Mouse (Mus musculus) intestine, postnatal 0 days (tissue): ENCODE data around the gene Cd3eap. TPM values are rescaled to one million over a fixed set of nuclear protein-coding genes. Genes with fewer than 3 reads are reported as not detected.

ENCODE experiments used
- ATAC-seq: fragments of 200-750 bp; cut with Nextera tagmentation; 2 replicates; pipeline ENCODE4 v1.8.0; 2017; ENCODE audit warnings: mild to moderate bottlenecking, moderate TSS enrichment, moderate library complexity
- H3K27ac ChIP-seq: fragments of 300-500 bp; sonication (generic); 2 replicates; pipeline ENCODE4 v1.5.1; 2014; ENCODE audit warnings: mild to moderate bottlenecking, low read depth, low read length, moderate library complexity
- H3K27me3 ChIP-seq: fragments of 300-500 bp; sonication (generic); replicated peaks from 2 replicates; pipeline ENCODE4 v1.6.1; 2014; ENCODE audit warnings: low read length, mixed read lengths; ENCODE audit not compliant: control insufficient read depth, insufficient read depth
- H3K36me3 ChIP-seq: fragments of 300-500 bp; sonication (generic); 2 replicates; pipeline ENCODE4 v1.6.1; 2014; ENCODE audit warnings: mild to moderate bottlenecking, moderate library complexity; ENCODE audit not compliant: control insufficient read depth, insufficient read depth
- H3K4me1 ChIP-seq: fragments of 300-500 bp; sonication (generic); replicated peaks from 2 replicates; pipeline ENCODE4 v1.6.1; 2014; ENCODE audit warnings: antibody characterized with exemption, low read length, mixed read lengths; ENCODE audit not compliant: control insufficient read depth, insufficient read depth
- H3K4me2 ChIP-seq: fragments of 300-500 bp; sonication (generic); replicated peaks from 2 replicates; pipeline ENCODE4 v1.6.1; 2014; ENCODE audit warnings: low read depth, mild to moderate bottlenecking, moderate library complexity
- H3K4me3 ChIP-seq: fragments of 300-500 bp; sonication (generic); 2 replicates; pipeline ENCODE4 v1.5.1; 2014; ENCODE audit warnings: low read depth, low read length
- H3K9ac ChIP-seq: fragments of 300-500 bp; sonication (generic); 2 replicates; pipeline ENCODE4 v1.6.1; 2014; ENCODE audit warnings: mild to moderate bottlenecking, low read depth, low read length
- H3K9me3 ChIP-seq: fragments of 300-500 bp; sonication (generic); 2 replicates; pipeline ENCODE4 v1.6.1; 2016; ENCODE audit warnings: mixed run types; ENCODE audit not compliant: control insufficient read depth
- CTCF ChIP-seq: sonication (generic); IDR thresholded peaks from 2 replicates; pipeline ENCODE4 v1.5.1; 2016; ENCODE audit warnings: low read depth, mild to moderate bottlenecking, control low read depth, antibody characterized with exemption, moderate library complexity
- WGBS: fragments of 180-500 bp; shearing (Covaris S2); extraction: QIAGEN DNeasy Blood & Tissue Kit; methylation state at CpG from one replicate; pipeline ENCODE4 v1.1.7; 2014; 5-methylcytosine and 5-hydroxymethylcytosine counted together
- polyA plus RNA-seq: library from polyadenylated mRNA; unstranded; fragments of >200 nt; fragmentation: Nextera tagmentation; extraction: Ambion mirVana; gene quantifications from 2 replicates; pipeline ENCODE4 v1.2.1, GENCODE M21; 2015

Gene Cd3eap
- polyA plus RNA-seq, 1 experiment from 2014 or later: 8.3 TPM

DNA sequence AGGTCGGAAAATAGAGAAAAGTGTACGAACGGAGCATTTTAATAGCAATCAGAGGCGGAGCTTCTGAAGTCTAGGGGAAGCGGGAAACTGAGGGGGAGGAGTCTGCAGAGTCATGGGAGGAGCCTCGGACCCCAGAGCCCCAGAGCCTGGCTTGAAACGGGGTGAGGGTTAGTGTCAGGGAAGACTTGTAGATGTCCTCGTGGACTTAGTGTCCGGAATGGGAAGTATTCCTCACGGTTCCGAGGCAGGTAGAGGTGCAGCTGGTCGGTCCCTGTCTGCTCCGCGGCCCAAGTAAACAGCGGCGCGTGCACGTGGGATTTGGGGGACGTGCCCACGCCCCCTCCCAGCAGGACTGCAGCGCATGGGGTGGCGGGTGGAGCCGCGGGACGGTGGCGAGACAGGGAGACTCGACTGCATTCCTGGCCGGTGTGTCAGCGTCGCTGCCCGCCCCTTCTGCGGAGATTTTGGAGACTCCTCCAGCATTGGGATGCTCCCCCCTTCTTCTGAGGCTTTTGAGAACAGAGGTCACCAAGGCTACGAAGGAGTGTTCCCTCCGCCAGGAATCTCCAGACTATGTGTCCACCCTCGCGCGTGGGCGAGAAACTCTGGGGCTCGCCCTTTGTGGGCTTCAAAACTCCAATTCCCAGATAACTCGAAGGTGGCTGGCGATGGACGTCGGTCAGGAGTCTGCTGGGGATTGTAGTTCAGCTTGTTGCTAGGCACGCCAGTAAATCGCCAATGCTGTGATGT lies 784 bp upstream of the Cd3eap start:
- Histone ChIP-seq H3K27me3 (no peaks in the 10 kb centered on the region), H3K9me3 (no peaks in the 10 kb centered on the region), H3K4me3 (peak overlapping the region; percentile 73), H3K9ac (peak overlapping the region; percentile 34; the same call in 1 of the 2 replicates), H3K4me1 (0 out of 2 replicates have a peak, but pooled peaks cover 9% of the 10 kb centered on the region), H3K27ac (no peak overlapping the region), H3K4me2 (peak overlapping the region; percentile 96), H3K36me3 (peaks cover 19% of the 10 kb centered on the region; the same call in 1 of the 2 replicates)
- peak; percentile 37 for ATAC-seq
- under 1% methylated on average over 45 of the region's 45 CpGs for WGBS
- TF ChIP-seq CTCF: no peak

DNA sequence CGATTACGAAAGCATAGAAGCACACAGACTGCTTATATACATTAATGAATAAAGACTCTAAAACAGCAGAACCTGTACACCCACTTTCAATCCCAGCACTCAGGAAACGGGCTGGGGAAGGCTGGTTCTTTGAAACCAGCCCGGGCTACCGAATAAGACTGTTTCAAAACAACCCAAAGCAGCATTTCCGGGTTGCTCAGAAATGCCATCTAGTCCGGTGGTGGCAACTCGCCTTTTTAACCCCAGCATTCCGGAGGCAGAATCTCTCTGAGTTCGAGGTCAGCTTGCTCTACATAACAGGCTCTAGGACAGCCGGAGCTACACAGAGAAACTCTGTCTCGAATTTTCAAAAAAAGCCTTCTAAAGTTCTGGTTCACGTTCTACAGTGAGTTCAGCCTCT lies 649 bp downstream of the Cd3eap start:
- Histone ChIP-seq H3K4me2 (peak overlapping the region; percentile 96), H3K9ac (peak overlapping the region; percentile 34), H3K36me3 (peaks cover 27% of the 10 kb centered on the region; the same call in 1 of the 2 replicates), H3K27ac (no peak overlapping the region), H3K9me3 (no peaks in the 10 kb centered on the region), H3K27me3 (no peaks in the 10 kb centered on the region), H3K4me1 (0 out of 2 replicates have a peak, but pooled peaks cover 7% of the 10 kb centered on the region), H3K4me3 (peak overlapping the region; percentile 73)
- WGBS: 12% methylated on average over 13 of the region's 13 CpGs
- no peak for TF ChIP-seq CTCF
- ATAC-seq: no peak

DNA sequence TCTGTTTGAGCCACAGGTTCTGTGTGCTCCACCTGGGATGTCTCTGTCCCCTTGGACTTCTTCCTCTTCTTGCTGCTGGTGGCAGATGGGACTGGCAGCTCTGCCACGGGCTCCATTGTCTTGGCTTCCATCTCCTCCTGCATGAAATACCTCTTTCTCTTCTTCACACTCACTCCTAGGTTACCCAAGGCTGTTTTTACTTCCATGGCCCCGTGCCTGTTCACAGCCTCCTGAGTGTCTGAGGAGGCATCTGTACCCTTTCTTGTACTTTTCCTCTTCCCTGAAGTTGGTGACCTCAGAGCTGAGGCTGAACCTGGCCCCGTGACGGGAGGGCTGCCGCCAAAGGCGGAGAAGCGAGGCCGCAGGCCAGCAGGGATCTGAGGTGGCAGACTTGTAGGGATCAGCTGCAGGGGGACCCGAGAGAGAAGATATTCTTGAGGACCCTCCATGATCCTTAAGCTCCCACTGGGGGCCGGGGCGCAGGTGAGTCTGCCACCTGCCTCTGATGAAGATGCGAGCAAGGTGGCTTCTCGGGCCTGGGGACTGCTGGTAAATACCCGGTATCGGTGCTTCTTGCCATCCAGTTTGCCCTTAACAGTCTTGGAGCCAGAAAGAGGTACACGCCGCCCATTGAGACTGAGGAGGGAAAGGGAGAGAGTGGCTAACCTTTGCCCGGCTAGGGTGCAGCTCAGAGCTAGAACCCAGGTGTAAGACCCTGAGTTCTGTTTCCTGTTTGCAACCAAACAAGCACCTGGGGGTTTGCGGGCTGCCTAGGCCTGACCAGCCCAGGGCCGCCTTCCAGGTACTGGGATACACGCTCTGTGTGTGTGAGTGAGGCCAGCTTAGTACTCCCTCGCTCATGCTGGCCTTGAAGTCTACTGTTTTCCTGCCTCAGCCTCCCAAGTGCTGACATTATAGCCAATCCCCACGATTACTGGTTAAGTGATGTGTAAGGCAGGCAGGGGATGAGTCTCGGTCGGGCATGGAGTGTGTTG lies 1.6 kb downstream of the Cd3eap start:
- H3K4me3 ChIP-seq: 0 out of 2 replicates have a peak overlapping the region, but pooled peaks have one; percentile 73
- 87% methylated on average over 25 of the region's 25 CpGs for WGBS
- no peak overlapping the region for H3K27ac ChIP-seq
- no peak for ATAC-seq
- H3K27me3 ChIP-seq: no peaks in the 10 kb centered on the region
- H3K4me1 ChIP-seq: 0 out of 2 replicates have a peak, but pooled peaks cover 5% of the 10 kb centered on the region
- H3K4me2 ChIP-seq: peak overlapping the region; percentile 96; the same call in 1 of the 2 replicates
- H3K9me3 ChIP-seq: no peaks in the 10 kb centered on the region
- no peak for TF ChIP-seq CTCF
- no peak overlapping the region for H3K9ac ChIP-seq
- peaks cover 33% of the 10 kb centered on the region; the same call in 1 of the 2 replicates for H3K36me3 ChIP-seq

DNA sequence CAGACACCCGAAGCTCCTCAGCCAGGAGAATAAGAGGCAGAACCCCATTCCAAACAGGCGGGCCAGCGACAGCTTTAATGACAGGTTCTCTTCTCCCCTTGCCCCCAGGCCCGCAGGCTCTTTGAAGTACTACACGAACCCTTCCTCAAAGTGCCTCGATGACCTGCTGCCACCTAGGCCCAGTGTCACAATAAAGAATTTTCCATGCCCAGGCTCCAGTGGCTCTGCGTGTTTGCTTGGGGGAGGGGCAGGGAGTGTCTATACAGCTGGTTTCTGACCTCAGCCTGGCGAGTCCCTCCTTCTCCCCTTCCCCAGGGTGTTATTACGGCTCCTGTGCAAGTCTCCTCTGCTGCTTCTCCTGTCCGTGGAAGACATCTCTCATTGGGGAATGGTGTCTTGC lies 3.0 kb downstream of the Cd3eap start:
- ATAC-seq: no peak
- 60% methylated on average over 10 of the region's 10 CpGs for WGBS
- Histone ChIP-seq H3K27me3 (no peaks in the 10 kb centered on the region), H3K4me1 (no peaks in the 10 kb centered on the region), H3K27ac (no peak overlapping the region), H3K9ac (no peak overlapping the region), H3K9me3 (no peaks in the 10 kb centered on the region), H3K4me2 (no peak overlapping the region), H3K4me3 (no peak overlapping the region), H3K36me3 (peaks cover 42% of the 10 kb centered on the region; the same call in 1 of the 2 replicates)
- TF ChIP-seq CTCF: no peak

DNA sequence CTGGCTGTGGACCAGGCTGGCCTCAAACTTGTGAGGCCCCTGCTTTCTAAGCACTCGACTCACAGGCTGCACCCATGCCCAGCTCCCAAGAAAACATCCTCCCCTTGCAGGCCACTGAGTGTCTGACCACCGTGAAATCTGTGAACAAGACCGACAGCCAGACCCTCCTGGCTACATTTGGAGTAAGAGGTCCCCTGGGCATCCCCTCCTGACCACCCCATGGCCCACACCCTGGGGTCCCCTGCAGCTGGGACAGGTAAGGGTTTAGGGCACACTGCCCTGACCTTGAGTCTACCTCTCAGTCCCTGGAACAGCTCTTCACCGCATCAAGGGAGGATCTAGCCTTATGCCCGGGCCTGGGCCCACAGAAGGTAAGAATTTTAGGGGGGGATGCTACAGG lies 4.3 kb downstream of the Cd3eap start:
- no peak overlapping the region for H3K9ac ChIP-seq
- no peak overlapping the region; the same call in 1 of the 2 replicates for H3K27ac ChIP-seq
- H3K4me3 ChIP-seq: no peak overlapping the region
- no peak for ATAC-seq
- H3K4me2 ChIP-seq: no peak overlapping the region
- WGBS: 90% methylated on average over 5 of the region's 5 CpGs
- TF ChIP-seq CTCF: no peak
- H3K9me3 ChIP-seq: no peaks in the 10 kb centered on the region
- H3K27me3 ChIP-seq: no peaks in the 10 kb centered on the region
- H3K4me1 ChIP-seq: no peaks in the 10 kb centered on the region
- H3K36me3 ChIP-seq: peaks cover 48% of the 10 kb centered on the region; the same call in 1 of the 2 replicates

DNA sequence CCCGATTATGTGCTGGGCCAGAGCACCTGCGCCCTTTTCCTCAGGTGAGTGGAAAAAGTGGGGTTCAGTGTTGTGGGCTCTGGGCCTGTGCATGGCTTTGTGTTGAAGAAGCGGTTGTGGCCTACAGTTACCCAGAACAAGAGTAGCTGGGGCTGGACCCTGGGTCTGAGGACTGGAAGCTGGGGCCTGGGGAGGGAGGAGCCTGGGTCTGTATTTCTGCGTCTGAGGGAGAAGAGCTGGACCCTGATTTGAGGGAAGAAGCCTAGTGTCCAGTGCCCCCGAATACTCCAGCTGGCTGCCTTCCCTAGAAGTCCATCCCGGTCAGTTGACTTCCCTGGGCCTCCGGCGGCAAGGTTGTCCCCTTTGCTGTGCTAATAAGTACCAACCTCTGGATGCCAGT lies 9.1 kb downstream of the Cd3eap start:
- no peak overlapping the region for H3K4me2 ChIP-seq
- no peaks in the 10 kb centered on the region for H3K9me3 ChIP-seq
- peaks cover 41% of the 10 kb centered on the region; the same call in 1 of the 2 replicates for H3K36me3 ChIP-seq
- no peak for TF ChIP-seq CTCF
- WGBS: 93% methylated on average over 8 of the region's 8 CpGs
- H3K27me3 ChIP-seq: no peaks in the 10 kb centered on the region
- no peak overlapping the region for H3K27ac ChIP-seq
- H3K9ac ChIP-seq: no peak overlapping the region
- ATAC-seq: no peak
- H3K4me3 ChIP-seq: no peak overlapping the region
- H3K4me1 ChIP-seq: 0 out of 2 replicates have a peak, but pooled peaks cover 5% of the 10 kb centered on the region
